Mouse (Mus musculus): Measurements from ENCODE around the gene Xpo6. TPM values are rescaled to one million over a fixed set of nuclear protein-coding genes. Genes with fewer than 3 reads are reported as not detected.

Gene Xpo6
- total and polyA plus RNA-seq, 2 experiments from 2014 or later = 14.2 to 78.8 TPM

DNA sequence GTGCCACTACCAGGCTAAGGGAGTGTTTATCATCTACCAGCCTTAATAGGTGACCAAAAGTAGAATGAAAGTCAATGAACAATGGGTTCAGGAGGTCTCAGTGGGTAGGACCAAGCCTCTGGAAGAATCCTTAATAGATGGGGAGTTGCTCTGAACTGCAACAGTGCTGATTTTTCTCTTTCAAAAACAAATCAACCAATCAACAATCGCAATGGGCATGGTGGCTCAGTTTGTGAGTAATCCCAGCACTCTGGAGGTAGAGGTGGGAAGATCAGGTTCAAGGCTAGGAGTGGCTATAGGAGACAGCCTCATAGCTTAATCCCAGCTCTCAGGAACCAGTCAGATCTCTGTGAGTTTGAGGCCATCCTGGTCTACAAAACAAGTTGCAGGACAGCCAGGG is 18.0 kb upstream of the Xpo6 start:
- Histone ChIP-seq H3K9ac (replicated peaks; ENCODE audit: low read depth, low read length) (no peak overlapping the region), H3K27ac (ENCODE audit: low read depth) (no peak overlapping the region), H3K27me3 (ENCODE audit: control insufficient read depth, insufficient read depth, low read length) (no peaks in the 10 kb centered on the region), H3K36me3 (replicated peaks; ENCODE audit: control insufficient read depth, insufficient read depth, low read length) (no peaks in the 10 kb centered on the region), H3K4me3 (ENCODE audit: low read depth, low read length) (no peak overlapping the region), H3K4me1 (ENCODE audit: control insufficient read depth, insufficient read depth) (peaks cover 15% of the 10 kb centered on the region), H3K4me2 (ENCODE audit: low read depth, low read length) (no peak overlapping the region), H3K9me3 (replicated peaks; ENCODE audit: control insufficient read depth, low read length) (no peaks in the 10 kb centered on the region)
- 81% methylated on average over 1 of the region's 1 CpGs for WGBS
- DNase-seq (ENCODE audit: low spot score) (no peak), ATAC-seq (ENCODE audit: insufficient read depth, low read depth) (no peak)
- TF ChIP-seq CTCF (IDR thresholded peaks at IDR 0.05; ENCODE audit: low read depth) (no peak), EP300 (IDR thresholded peaks at IDR 0.05; ENCODE audit: low read depth) (no peak)

DNA sequence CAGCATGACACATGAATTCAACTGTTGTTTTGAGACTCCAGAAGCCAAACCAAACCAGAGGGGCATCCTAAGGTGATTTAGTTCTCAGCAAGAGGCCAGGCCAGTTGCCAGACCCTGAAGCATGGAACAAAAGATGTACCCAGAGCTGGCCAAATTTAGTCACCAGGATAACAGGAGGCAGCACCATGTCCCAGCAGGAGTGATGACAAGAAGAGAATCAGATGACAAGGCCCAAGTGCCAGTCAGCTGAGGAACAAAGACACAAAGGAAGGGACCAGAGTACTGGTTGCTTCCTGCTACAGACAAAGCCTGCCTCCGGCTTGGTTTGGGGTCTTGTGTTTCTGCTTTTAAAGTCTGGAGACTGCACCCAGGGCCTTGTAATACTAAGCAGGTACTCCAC is 16.6 kb upstream of the Xpo6 start:
- ATAC-seq (ENCODE audit: insufficient read depth, low read depth) (peak; percentile 91), DNase-seq (ENCODE audit: low spot score) (peak; percentile 81)
- H3K4me2 ChIP-seq (ENCODE audit: low read depth, low read length) = no peak overlapping the region
- H3K27ac ChIP-seq (ENCODE audit: low read depth) = peak overlapping the region; percentile 89
- no peaks in the 10 kb centered on the region for H3K9me3 ChIP-seq (replicated peaks; ENCODE audit: control insufficient read depth, low read length)
- H3K36me3 ChIP-seq (replicated peaks; ENCODE audit: control insufficient read depth, insufficient read depth, low read length) = no peaks in the 10 kb centered on the region
- H3K4me1 ChIP-seq (ENCODE audit: control insufficient read depth, insufficient read depth) = peaks cover 15% of the 10 kb centered on the region
- no peak for TF ChIP-seq CTCF (IDR thresholded peaks at IDR 0.05; ENCODE audit: low read depth)
- peak; percentile 96 for TF ChIP-seq EP300 (IDR thresholded peaks at IDR 0.05; ENCODE audit: low read depth)
- no peak overlapping the region for H3K4me3 ChIP-seq (ENCODE audit: low read depth, low read length)
- WGBS = 20% methylated on average over 1 of the region's 1 CpGs
- H3K27me3 ChIP-seq (ENCODE audit: control insufficient read depth, insufficient read depth, low read length) = no peaks in the 10 kb centered on the region
- H3K9ac ChIP-seq (replicated peaks; ENCODE audit: low read depth, low read length) = no peak overlapping the region

DNA sequence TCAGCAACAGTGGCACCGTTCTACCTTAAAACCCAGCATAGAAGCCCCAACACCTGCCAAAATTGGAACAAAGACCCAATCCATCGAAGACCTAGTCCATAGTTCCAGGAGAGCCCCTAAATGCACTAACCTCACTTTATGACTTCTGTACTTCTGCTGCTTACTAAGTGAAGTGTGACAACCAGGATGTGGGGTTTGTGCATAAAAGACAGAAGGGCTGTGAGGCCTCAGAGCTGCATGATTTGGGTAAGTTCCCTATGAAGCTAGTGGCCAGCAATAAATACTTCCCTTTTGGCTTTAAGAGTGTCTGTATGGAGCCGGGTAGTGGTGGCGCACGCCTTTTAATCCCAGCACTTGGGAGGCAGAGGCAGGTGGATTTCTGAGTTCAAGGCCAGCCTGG is 10.6 kb upstream of the Xpo6 start:
- TF ChIP-seq EP300 (IDR thresholded peaks at IDR 0.05; ENCODE audit: low read depth) (no peak), CTCF (IDR thresholded peaks at IDR 0.05; ENCODE audit: low read depth) (no peak)
- DNase-seq (ENCODE audit: low spot score) = no peak
- Histone ChIP-seq H3K36me3 (replicated peaks; ENCODE audit: control insufficient read depth, insufficient read depth, low read length) (no peaks in the 10 kb centered on the region), H3K9me3 (replicated peaks; ENCODE audit: control insufficient read depth, low read length) (no peaks in the 10 kb centered on the region), H3K27ac (ENCODE audit: low read depth) (no peak overlapping the region), H3K4me1 (ENCODE audit: control insufficient read depth, insufficient read depth) (no peaks in the 10 kb centered on the region), H3K4me3 (ENCODE audit: low read depth, low read length) (no peak overlapping the region), H3K27me3 (ENCODE audit: control insufficient read depth, insufficient read depth, low read length) (no peaks in the 10 kb centered on the region), H3K9ac (replicated peaks; ENCODE audit: low read depth, low read length) (no peak overlapping the region), H3K4me2 (ENCODE audit: low read depth, low read length) (no peak overlapping the region)
- no peak for ATAC-seq (ENCODE audit: insufficient read depth, low read depth)
- 80% methylated on average over 5 of the region's 5 CpGs for WGBS

DNA sequence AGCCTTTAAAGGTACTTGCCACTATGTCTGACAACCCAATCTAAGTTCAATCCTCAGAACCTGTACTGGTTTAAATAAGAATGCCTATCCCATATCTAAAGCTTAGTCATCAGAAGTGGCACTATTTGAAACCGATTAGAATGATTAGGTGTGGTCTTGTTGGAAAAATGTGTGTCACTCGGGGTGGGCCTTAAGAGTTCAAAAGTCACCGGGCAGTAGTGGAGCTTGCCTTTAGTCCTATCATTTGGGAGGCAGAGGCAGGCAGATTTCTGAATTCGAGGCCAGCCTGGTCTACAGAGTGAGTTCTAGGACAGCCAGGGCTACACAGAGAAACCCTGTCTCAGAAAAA is 670 bp upstream of the Xpo6 start:
- TF ChIP-seq EP300 (IDR thresholded peaks at IDR 0.05; ENCODE audit: low read depth) (no peak), CTCF (IDR thresholded peaks at IDR 0.05; ENCODE audit: low read depth) (no peak)
- Histone ChIP-seq H3K9me3 (replicated peaks; ENCODE audit: control insufficient read depth, low read length) (no peaks in the 10 kb centered on the region), H3K9ac (replicated peaks; ENCODE audit: low read depth, low read length) (no peak overlapping the region), H3K4me3 (ENCODE audit: low read depth, low read length) (peak overlapping the region; percentile 94), H3K27me3 (ENCODE audit: control insufficient read depth, insufficient read depth, low read length) (no peaks in the 10 kb centered on the region), H3K27ac (ENCODE audit: low read depth) (no peak overlapping the region), H3K4me1 (ENCODE audit: control insufficient read depth, insufficient read depth) (peaks cover 16% of the 10 kb centered on the region), H3K36me3 (replicated peaks; ENCODE audit: control insufficient read depth, insufficient read depth, low read length) (no peaks in the 10 kb centered on the region), H3K4me2 (ENCODE audit: low read depth, low read length) (peak overlapping the region; percentile 94)
- DNase-seq (ENCODE audit: low spot score) (no peak), ATAC-seq (ENCODE audit: insufficient read depth, low read depth) (no peak)
- WGBS = 93% methylated on average over 4 of the region's 4 CpGs

DNA sequence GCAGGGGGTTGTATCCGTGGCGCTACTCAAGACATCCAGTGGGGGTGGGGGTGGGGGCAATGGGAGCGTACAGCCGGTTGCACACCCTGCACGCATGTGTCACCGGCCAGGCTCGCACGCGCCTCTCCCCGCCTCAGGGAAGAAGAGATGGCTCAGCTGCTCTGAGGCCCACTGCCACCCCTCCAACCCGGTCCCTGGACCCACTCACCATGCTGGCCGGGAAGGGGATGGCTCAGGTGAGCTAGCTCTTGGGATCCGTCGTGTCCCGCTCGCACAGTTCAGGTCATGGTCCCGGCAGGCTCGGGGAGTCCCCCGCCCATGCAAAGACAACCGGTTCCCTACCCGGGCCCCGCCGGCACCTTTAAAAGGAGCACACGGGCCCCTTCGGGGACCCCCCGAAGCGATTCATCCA is 604 bp downstream of the Xpo6 start:
- Histone ChIP-seq H3K27me3 (ENCODE audit: control insufficient read depth, insufficient read depth, low read length) (no peaks in the 10 kb centered on the region), H3K27ac (ENCODE audit: low read depth) (peak overlapping the region; percentile 93), H3K4me2 (ENCODE audit: low read depth, low read length) (peak overlapping the region; percentile 94), H3K36me3 (replicated peaks; ENCODE audit: control insufficient read depth, insufficient read depth, low read length) (no peaks in the 10 kb centered on the region), H3K4me1 (ENCODE audit: control insufficient read depth, insufficient read depth) (peaks cover 16% of the 10 kb centered on the region), H3K9ac (replicated peaks; ENCODE audit: low read depth, low read length) (peak overlapping the region; percentile 99), H3K4me3 (ENCODE audit: low read depth, low read length) (peak overlapping the region; percentile 94), H3K9me3 (replicated peaks; ENCODE audit: control insufficient read depth, low read length) (no peaks in the 10 kb centered on the region)
- DNase-seq (ENCODE audit: low spot score) = peak; percentile 32
- under 1% methylated on average over 27 of the region's 27 CpGs for WGBS
- ATAC-seq (ENCODE audit: insufficient read depth, low read depth) = peak; percentile 66
- TF ChIP-seq CTCF (IDR thresholded peaks at IDR 0.05; ENCODE audit: low read depth) (no peak), EP300 (IDR thresholded peaks at IDR 0.05; ENCODE audit: low read depth) (no peak)

DNA sequence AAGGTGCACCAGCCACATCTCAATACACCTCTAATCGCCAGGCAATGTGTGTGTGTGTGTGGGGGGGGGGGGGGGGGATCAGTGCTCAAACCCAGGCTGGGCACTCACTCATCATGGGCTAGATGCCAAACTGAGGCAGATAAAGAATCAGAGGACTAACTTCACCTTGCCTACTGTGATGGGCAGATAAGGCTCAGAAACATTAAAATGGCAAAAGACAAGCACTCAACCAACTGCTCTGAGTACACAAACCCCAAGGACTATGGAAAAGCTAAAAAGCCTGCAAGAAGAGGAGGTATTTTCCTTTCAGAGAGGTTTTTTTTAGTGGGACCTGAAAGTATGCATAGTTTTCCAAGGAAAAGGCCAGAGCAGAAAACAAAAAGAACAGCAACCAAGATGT is 1.4 kb downstream of the Xpo6 start:
- H3K4me3 ChIP-seq (ENCODE audit: low read depth, low read length) = peak overlapping the region; percentile 94
- H3K9ac ChIP-seq (replicated peaks; ENCODE audit: low read depth, low read length) = peak overlapping the region; percentile 99
- WGBS = 9% methylated on average over 1 of the region's 1 CpGs
- no peaks in the 10 kb centered on the region for H3K9me3 ChIP-seq (replicated peaks; ENCODE audit: control insufficient read depth, low read length)
- TF ChIP-seq EP300 (IDR thresholded peaks at IDR 0.05; ENCODE audit: low read depth) (no peak), CTCF (IDR thresholded peaks at IDR 0.05; ENCODE audit: low read depth) (no peak)
- H3K36me3 ChIP-seq (replicated peaks; ENCODE audit: control insufficient read depth, insufficient read depth, low read length) = no peaks in the 10 kb centered on the region
- H3K27ac ChIP-seq (ENCODE audit: low read depth) = peak overlapping the region; percentile 93
- DNase-seq (ENCODE audit: low spot score) = no peak
- H3K4me1 ChIP-seq (ENCODE audit: control insufficient read depth, insufficient read depth) = peaks cover 16% of the 10 kb centered on the region
- H3K27me3 ChIP-seq (ENCODE audit: control insufficient read depth, insufficient read depth, low read length) = no peaks in the 10 kb centered on the region
- no peak for ATAC-seq (ENCODE audit: insufficient read depth, low read depth)
- H3K4me2 ChIP-seq (ENCODE audit: low read depth, low read length) = peak overlapping the region; percentile 94
